Mouse (Mus musculus) bone marrow macrophage, adult 2 months (primary cell): ENCODE measurements around the gene Trip4. TPM values are rescaled to one million over a fixed set of nuclear protein-coding genes. Genes with fewer than 3 reads are reported as not detected.

ENCODE experiments used
- H3K27ac ChIP-seq: 2 replicates; pipeline ENCODE4 v1.5.1; 2012; ENCODE audit warnings: low read depth, low read length; ENCODE audit not compliant: insufficient read depth
- H3K4me1 ChIP-seq: 2 replicates; pipeline ENCODE4 v1.6.1; 2012; ENCODE audit warnings: low read length; ENCODE audit not compliant: control insufficient read depth, insufficient read depth
- H3K4me3 ChIP-seq: 2 replicates; pipeline ENCODE4 v1.5.1; 2012; ENCODE audit warnings: mild to moderate bottlenecking, low read length, moderate library complexity; ENCODE audit not compliant: insufficient read depth
- CTCF ChIP-seq: IDR thresholded peaks from 2 replicates; pipeline ENCODE4 v1.5.1; 2012; ENCODE audit warnings: low read depth, mild to moderate bottlenecking, low read length, moderate library complexity
- POLR2A ChIP-seq: IDR thresholded peaks from 2 replicates; pipeline ENCODE4 v1.6.1; 2012; ENCODE audit warnings: mild to moderate bottlenecking, low read depth, low read length, borderline replicate concordance
- polyA plus RNA-seq: library from polyadenylated mRNA; stranded (reverse); fragments of >200 nt; gene quantifications from 2 replicates; pipeline ENCODE4 v1.2.4, GENCODE M21; 2012; ENCODE audit not compliant: missing spikeins, insufficient read depth, insufficient read length

Gene Trip4
- polyA plus RNA-seq, 1 experiment: 20.2 TPM

DNA sequence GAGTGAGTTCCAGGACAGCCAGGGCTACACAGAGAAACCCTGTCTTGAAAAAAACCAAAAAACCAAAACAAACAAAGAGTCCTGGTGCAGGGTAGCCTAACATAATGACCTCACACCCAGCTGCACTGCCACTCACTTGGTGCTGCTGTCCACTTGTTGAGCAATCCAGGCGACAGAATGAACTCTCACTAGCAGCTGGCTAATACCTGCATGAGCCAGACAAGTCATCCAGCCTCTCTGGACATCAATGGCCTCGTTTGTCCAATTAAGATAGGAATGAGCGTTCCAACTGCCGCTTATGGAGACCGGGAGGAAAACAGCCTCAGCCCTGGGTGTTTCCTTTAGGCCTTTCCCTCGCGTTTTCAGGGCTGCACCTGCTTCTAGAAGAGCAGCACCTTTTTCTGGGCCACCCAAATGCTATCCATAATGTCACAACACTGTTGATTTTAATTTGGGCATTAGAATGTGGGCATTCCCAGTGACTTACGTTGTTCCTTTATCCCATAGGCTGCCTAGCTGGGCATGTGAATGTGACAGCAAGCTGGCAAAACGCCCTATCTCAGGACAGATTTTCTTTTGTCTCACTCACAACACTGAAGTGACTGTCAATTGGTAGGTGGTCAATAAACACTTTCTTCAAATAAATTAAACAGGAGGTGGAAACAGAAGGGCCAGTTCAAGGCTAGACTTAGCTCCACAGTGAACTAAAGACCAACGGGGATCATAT is 73.8 kb downstream of the Trip4 start:
- peaks cover 9% of the 10 kb centered on the region for H3K4me1 ChIP-seq
- no peak overlapping the region for H3K27ac ChIP-seq
- no peak overlapping the region for H3K4me3 ChIP-seq
- TF ChIP-seq POLR2A (no peak), CTCF (no peak)

DNA sequence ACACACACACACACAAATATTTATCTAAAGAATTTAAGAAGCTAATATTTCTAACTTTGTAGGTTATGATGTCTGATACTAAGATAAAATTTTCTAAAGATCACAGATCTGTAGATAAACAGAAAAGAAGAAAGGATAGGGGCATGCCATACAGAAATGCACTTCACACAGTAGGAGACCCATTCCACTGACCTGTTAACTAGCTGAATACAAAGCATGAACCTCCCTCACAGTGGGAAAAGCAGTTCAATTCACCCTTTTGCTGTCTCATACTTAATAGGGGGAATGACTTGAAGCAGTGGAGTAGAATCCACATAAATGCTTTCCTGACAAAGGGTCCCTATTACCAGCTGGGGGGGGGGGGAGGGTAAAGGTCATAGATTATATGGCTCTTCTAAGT is 75.0 kb downstream of the Trip4 start:
- Histone ChIP-seq H3K4me1 (peaks cover 10% of the 10 kb centered on the region), H3K27ac (no peak overlapping the region), H3K4me3 (no peak overlapping the region)
- TF ChIP-seq POLR2A (no peak), CTCF (no peak)

DNA sequence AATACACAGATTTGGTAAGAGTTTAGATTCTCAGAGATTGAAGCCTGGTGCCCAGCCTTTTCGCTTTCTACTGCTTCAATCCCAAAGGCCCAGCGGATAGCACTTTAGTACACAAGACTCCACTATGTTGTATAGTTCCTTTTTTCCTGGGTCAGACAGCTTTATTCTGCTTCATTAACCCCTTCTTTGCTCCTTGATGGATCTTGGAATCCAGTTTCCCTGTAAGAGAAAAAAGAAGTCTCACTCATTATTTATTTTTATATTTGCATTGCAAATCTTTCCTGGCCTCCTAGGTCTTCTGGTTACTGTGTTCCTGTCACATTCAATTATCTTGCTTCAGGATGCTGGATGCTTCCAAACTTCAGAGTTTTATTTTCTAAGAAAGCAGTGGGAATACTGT is 75.4 kb downstream of the Trip4 start:
- no peak overlapping the region for H3K4me3 ChIP-seq
- no peak overlapping the region for H3K27ac ChIP-seq
- TF ChIP-seq CTCF (no peak), POLR2A (no peak)
- H3K4me1 ChIP-seq: peaks cover 15% of the 10 kb centered on the region

DNA sequence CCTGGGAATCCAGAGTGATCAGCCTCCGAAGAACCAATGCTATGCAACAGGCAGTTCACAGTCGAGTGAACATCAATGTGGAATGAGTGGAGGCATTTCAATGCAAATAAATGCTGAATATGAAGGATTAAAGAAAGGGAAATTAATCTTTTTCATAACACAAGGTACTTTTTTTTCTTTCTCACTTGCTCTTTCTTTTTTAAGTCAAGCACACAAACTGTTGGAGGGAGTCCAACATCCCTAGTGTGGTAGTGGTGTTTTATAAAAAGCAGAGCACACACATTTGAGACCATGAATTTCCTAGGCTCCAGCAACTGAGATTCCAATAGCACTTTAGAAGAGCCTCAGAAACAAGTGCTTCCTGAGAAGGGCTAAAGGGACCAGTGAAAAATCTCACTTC is 76.6 kb downstream of the Trip4 start:
- TF ChIP-seq POLR2A: no peak
- TF ChIP-seq CTCF: no peak
- Histone ChIP-seq H3K4me3 (no peak overlapping the region), H3K4me1 (peaks cover 17% of the 10 kb centered on the region), H3K27ac (no peak overlapping the region)

DNA sequence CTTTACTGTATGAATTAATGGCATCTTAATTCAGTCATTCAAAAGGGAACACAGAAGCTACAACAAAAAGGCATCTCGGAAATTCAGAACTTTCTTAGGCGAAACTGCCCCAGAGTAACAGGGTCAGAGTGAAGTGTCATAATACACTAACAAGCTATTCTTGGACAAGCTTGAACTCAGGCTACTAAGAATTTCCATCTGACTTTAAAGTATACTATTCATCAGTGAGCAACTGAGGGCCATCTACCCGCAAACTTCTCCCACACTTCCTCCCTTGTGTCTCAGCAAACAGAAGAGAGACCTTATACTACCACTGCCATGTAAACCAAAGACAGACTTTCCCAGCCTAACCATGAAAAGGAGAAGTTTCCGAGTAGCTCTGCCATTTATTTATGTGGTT is 77.4 kb downstream of the Trip4 start:
- H3K4me1 ChIP-seq: peaks cover 17% of the 10 kb centered on the region
- H3K27ac ChIP-seq: no peak overlapping the region
- no peak overlapping the region for H3K4me3 ChIP-seq
- TF ChIP-seq CTCF (no peak), POLR2A (no peak)

DNA sequence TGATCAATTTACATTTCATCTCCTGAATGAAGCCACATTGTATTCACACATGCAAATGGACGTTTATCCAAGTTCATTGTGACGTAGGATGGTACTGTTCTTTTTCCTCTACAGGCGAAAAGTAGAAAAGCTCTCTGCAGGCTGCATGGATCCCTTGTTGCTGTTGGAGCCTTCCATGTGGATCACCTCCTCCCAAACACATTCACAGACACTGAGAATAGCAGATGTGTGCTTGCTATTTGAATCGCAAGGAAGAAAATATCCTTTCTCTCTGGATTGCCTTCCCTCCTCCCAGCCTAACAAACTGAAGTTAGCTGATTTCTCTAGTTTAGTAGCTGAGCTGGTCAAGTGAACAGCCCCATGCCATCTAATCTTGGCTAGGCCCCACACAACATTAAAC is 78.3 kb downstream of the Trip4 start:
- TF ChIP-seq CTCF (no peak), POLR2A (no peak)
- Histone ChIP-seq H3K27ac (no peak overlapping the region), H3K4me1 (peaks cover 24% of the 10 kb centered on the region), H3K4me3 (no peak overlapping the region)

DNA sequence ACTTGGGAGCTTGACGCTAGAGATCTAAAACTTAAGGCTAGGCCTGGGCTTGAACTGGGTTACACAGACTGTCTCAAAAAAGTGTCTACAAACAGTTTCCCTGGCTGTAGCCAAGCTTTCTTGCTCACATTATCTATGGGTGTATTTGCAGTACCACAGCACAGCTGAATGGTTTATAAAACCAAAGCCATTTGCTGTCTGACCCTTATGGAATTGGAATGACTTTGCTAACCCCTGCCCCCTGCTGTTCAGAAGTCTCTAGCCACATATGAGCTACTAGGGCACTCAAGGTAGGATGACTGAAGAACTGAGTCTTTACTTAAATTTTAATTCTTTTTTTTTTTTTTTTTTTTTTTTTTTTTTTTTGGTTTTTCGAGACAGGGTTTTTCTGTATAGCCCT is 79.2 kb downstream of the Trip4 start:
- TF ChIP-seq POLR2A (no peak), CTCF (no peak)
- Histone ChIP-seq H3K4me3 (no peak overlapping the region), H3K4me1 (peaks cover 22% of the 10 kb centered on the region), H3K27ac (no peak overlapping the region)

DNA sequence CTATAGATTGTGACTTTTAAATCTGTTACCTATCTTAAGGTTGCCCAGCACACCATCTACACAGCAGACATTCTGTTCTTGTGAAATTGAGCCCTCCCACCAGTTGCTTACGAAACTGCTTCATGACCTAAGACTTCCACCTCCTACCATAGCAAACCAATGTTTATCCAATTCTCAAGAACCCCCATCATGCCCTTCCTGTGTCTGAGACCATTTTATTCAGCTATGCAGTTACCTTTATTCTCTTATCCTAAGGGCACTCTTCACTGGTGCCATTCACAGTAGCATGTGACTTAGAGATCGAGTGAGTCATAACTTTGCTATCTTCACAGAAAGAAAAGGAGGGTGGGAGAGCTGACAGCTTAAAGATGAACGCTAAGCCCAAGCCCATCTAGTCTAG is 80.1 kb downstream of the Trip4 start:
- Histone ChIP-seq H3K4me3 (no peak overlapping the region), H3K27ac (no peak overlapping the region), H3K4me1 (peaks cover 31% of the 10 kb centered on the region)
- TF ChIP-seq CTCF: no peak
- no peak for TF ChIP-seq POLR2A

DNA sequence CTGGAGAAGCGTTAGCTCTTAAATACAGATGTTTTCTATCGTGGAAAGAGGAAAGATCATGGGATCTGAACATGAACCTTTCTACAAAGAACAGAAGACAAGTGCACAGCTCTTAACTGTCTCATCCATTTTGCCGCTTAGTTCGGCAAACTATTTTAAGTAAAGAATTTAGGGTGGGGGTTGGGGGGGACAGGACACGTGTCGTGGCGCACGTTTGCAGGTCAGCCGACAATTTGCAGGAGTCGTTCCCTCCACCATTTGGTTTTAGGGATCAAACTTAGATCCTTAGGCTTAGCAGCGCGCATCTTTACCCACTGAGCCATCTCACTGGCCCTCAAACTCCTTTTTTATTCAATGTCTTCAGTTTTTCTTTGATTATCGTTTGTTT is 80.6 kb downstream of the Trip4 start:
- TF ChIP-seq CTCF (no peak), POLR2A (no peak)
- H3K4me1 ChIP-seq: peaks cover 34% of the 10 kb centered on the region
- peak overlapping the region; percentile 51; the same call in 1 of the 2 replicates for H3K27ac ChIP-seq
- H3K4me3 ChIP-seq: peak overlapping the region; percentile 91

DNA sequence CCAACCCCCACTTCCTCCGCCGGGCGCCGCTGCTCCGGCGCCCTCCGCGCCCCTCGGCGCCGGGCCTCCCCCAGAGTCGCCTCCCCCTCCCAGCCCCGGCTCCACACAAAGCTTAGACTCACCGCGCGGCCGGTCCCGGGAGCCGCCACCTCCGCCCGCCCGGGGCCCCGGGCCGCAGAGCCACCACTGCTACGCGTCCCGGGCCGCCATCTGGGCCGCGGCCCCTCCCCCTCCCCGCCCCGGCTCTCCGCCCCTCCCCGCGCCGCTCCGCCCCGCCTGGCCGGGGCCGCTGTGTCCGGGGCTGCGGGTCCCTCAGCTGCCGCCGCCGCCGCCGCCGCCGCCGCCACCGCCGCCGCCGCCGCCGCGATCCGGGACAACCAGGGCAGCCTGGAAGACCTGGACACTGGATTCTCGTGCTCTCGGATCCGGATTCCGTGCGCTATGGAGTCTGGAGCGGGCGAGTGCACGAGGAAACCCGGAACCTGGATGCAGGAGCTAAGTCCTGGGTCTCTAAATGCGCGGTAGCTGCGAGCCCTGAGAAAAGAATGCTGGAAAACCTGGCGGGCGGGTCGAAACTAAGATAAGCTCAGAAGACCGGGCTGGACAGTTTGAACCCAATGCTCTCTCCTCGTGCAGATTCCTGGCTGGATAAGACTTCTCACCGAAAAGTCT is 81.1 kb downstream of the Trip4 start, which contains the start of gene Zfp609:
Gene Zfp609 (minus strand): TSS at position 221 of the 672 bp plus-strand sequence.
- Histone ChIP-seq H3K4me1 (peaks cover 34% of the 10 kb centered on the region), H3K27ac (peak within 1 kb of the TSS; percentile 51; the same call in 1 of the 2 replicates), H3K4me3 (peak within 1 kb of the TSS; percentile 91)
- no peak for TF ChIP-seq POLR2A
- TF ChIP-seq CTCF: no peak; the same call in 1 of the 2 replicates
